Mouse (Mus musculus): ENCODE measurements around the gene Gm3486. TPM values are rescaled to one million over a fixed set of nuclear protein-coding genes. Genes with fewer than 3 reads are reported as not detected.

The Gm3486 gene
- polyA plus RNA-seq (2017; shearing (Covaris generic)): not detected

DNA sequence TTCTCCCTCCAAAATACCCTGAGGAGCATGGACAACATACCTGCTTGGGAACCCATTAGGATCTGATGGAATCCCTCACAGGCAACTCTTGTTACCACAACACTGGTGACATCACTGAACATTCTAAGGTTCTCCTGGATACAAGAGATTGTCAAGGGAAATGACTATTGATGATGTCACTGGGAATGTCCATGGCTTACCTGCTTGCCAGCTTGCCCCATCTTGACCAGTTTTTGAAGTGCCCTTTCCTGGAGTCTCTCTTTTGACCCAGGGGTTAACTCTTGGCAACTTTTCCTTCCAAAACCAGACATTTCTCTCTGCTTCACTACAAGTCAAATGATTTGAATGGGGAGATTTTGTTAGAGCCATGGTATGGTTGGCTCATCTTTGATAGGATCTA lies at the start of gene Gm3486:
TSS of gene Gm3486 (minus strand) at position 101 of the 400 bp plus-strand sequence.

GRCm38 (mm10) chr14:41453418-41453817 lies 35.9 kb downstream of the Gm3486 start, which contains the start of gene Gm7954:
Gene Gm7954 (minus strand): TSS chr14:41453518.

Other genes with a start within 250 kb of the Gm3486 start
- not detected for gene Gm2832, start 210.7 kb downstream of the Gm3486 start, polyA plus RNA-seq (2017; shearing (Covaris generic))
- gene Gm5798, start 140.9 kb downstream of the Gm3486 start, polyA plus RNA-seq (2017; shearing (Covaris generic)): not detected
- gene Gm7945, start 103.1 kb downstream of the Gm3486 start, polyA plus RNA-seq (2017; shearing (Covaris generic)): not detected
- not detected for gene Gm6482, start 81.2 kb downstream of the Gm3486 start, polyA plus RNA-seq (2017; shearing (Covaris generic))
- gene Gm7954, start 36.0 kb downstream of the Gm3486 start, polyA plus RNA-seq (2017; shearing (Covaris generic)): not detected
- gene Gm7970, start 66.1 kb upstream of the Gm3486 start, polyA plus RNA-seq (2017; shearing (Covaris generic)): not detected
- gene 1700049E17Rik2, start 83.7 kb upstream of the Gm3486 start, polyA plus RNA-seq (2017; shearing (Covaris generic)): not detected
- not detected for gene Gm3072, start 135.1 kb upstream of the Gm3486 start, polyA plus RNA-seq (2017; shearing (Covaris generic))
- gene Gm3676, start 157.0 kb upstream of the Gm3486 start, polyA plus RNA-seq (2017; shearing (Covaris generic)): not detected
- not detected for gene Gm8068, start 212.4 kb upstream of the Gm3486 start, polyA plus RNA-seq (2017; shearing (Covaris generic))

Measured in CD4-positive, CD25-positive, alpha-beta regulatory T cell (primary cell).